Mouse (Mus musculus): ENCODE measurements around the gene Hsd17b7. TPM values are rescaled to one million over a fixed set of nuclear protein-coding genes. Genes with fewer than 3 reads are reported as not detected.

Gene Hsd17b7
- polyA plus RNA-seq, 1 experiment from 2014 or later = 11.8 TPM

DNA sequence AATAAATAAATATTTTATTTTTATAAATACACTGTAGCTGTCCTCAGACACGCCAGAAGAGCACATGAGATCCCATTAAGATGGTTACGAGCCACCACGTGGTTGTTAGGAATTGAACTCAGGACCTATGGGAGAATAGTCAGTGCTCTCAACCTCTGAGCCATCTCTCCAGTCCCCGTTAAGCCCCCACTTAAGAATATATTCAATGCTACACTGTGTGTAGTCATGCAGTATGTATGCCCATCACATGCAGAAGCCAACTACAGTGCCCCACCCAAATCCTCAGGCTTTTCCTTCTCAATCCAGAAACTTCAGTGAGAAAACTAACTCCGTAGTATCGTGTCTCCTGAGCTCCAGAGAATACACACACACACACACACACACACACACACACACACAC lies 59.4 kb downstream of the Hsd17b7 start:
- TF ChIP-seq EP300 (IDR thresholded peaks at IDR 0.05) = no peak
- no peak for TF ChIP-seq CTCF (IDR thresholded peaks at IDR 0.05)
- WGBS = 85% methylated on average over 6 of the region's 6 CpGs
- H3K27ac ChIP-seq (ENCODE audit: low read length) = no peak overlapping the region
- no peak for DNase-seq (ENCODE audit: low spot score)
- no peak overlapping the region for H3K9ac ChIP-seq (replicated peaks; ENCODE audit: low read depth)
- H3K4me3 ChIP-seq (ENCODE audit: low read depth, low read length) = no peak overlapping the region
- no peak overlapping the region for H3K4me2 ChIP-seq (replicated peaks; ENCODE audit: low read depth, low read length)
- ATAC-seq = no peak
- H3K36me3 ChIP-seq (ENCODE audit: insufficient read depth, low read length) = no peaks in the 10 kb centered on the region
- no peaks in the 10 kb centered on the region for H3K9me3 ChIP-seq (ENCODE audit: low read length)
- no peaks in the 10 kb centered on the region for H3K27me3 ChIP-seq (replicated peaks; ENCODE audit: insufficient read depth, low read length)
- H3K4me1 ChIP-seq (ENCODE audit: insufficient read depth, low read depth, low read length) = no peaks in the 10 kb centered on the region

DNA sequence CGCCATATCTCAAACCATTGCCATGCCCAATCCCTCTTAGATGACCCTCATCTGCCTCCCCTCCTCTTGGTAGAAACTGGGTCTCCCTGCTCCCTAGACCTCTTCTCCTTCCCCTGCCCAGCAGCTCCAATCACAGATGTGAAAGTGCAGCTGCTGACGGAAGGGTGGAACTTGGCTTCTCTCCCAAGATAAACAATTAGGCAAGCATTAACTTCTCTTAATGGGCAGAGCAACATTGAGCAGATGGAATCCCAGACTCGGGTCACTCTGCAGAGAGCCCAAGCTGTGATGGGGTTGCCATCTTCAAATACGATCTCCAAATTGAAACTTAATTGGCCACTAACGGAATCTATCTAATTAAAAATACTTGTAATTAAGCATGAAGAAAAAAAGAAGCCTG lies 59.9 kb downstream of the Hsd17b7 start:
- 62% methylated on average over 5 of the region's 5 CpGs for WGBS
- Histone ChIP-seq H3K9ac (replicated peaks; ENCODE audit: low read depth) (no peak overlapping the region), H3K4me1 (ENCODE audit: insufficient read depth, low read depth, low read length) (no peaks in the 10 kb centered on the region), H3K4me3 (ENCODE audit: low read depth, low read length) (no peak overlapping the region), H3K27ac (ENCODE audit: low read length) (no peak overlapping the region), H3K9me3 (ENCODE audit: low read length) (no peaks in the 10 kb centered on the region), H3K36me3 (ENCODE audit: insufficient read depth, low read length) (no peaks in the 10 kb centered on the region), H3K27me3 (replicated peaks; ENCODE audit: insufficient read depth, low read length) (no peaks in the 10 kb centered on the region), H3K4me2 (replicated peaks; ENCODE audit: low read depth, low read length) (no peak overlapping the region)
- peak; percentile 25 for DNase-seq (ENCODE audit: low spot score)
- TF ChIP-seq CTCF (IDR thresholded peaks at IDR 0.05) (no peak), EP300 (IDR thresholded peaks at IDR 0.05) (no peak)
- no peak for ATAC-seq

DNA sequence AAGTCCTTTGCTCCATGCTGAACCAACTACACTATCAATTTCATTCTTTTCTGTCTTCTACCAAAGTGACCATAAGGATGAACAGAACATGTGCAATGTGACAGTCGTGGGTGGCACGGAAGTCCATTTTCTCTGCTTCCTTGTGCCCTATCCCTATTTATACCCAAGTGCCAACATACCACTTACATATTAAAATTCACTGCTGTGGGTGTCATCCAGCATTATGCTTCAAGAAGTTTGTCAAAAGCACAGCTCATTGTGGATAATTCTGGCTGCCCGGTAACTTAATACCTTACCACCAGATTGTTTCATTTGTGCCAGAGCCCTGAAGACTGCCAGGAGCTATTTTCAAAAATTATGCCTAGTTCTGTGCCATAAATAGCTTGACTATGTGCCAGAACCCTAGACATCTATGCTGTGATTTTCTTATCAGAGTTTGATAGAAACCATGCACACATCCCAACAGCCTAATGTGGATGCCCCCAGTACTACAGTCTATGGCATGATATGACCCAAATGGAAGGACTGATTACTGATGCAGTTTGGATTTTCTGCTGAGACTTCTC lies 68.2 kb downstream of the Hsd17b7 start:
- Histone ChIP-seq H3K4me3 (ENCODE audit: low read depth, low read length) (no peak overlapping the region), H3K36me3 (ENCODE audit: insufficient read depth, low read length) (no peaks in the 10 kb centered on the region), H3K9ac (replicated peaks; ENCODE audit: low read depth) (no peak overlapping the region), H3K27me3 (replicated peaks; ENCODE audit: insufficient read depth, low read length) (no peaks in the 10 kb centered on the region), H3K4me2 (replicated peaks; ENCODE audit: low read depth, low read length) (no peak overlapping the region), H3K27ac (ENCODE audit: low read length) (no peak overlapping the region), H3K9me3 (ENCODE audit: low read length) (no peaks in the 10 kb centered on the region), H3K4me1 (ENCODE audit: insufficient read depth, low read depth, low read length) (no peaks in the 10 kb centered on the region)
- TF ChIP-seq CTCF (IDR thresholded peaks at IDR 0.05) (no peak), EP300 (IDR thresholded peaks at IDR 0.05) (no peak)
- 84% methylated on average over 3 of the region's 3 CpGs for WGBS
- DNase-seq (ENCODE audit: low spot score) (no peak), ATAC-seq (no peak)

Other genes starting within 250 kb of the Hsd17b7 start
- 15.0 and 16.3 TPM in 2 replicates for gene Rgs4, start 221.6 kb downstream of the Hsd17b7 start, polyA plus RNA-seq (2015; fragmentation: Nextera tagmentation; extraction: Ambion mirVana)
- gene Ccdc190, start 40.6 kb downstream of the Hsd17b7 start, polyA plus RNA-seq (2015; fragmentation: Nextera tagmentation; extraction: Ambion mirVana) = 0.25 TPM in 1 of 2 replicates, not detected in the other
- 20.6 and 23.7 TPM in 2 replicates for gene Ddr2, start 141.5 kb upstream of the Hsd17b7 start, polyA plus RNA-seq (2015; fragmentation: Nextera tagmentation; extraction: Ambion mirVana)
- gene Uap1, start 205.7 kb upstream of the Hsd17b7 start, polyA plus RNA-seq (2015; fragmentation: Nextera tagmentation; extraction: Ambion mirVana) = 50.6 and 53.2 TPM in 2 replicates
- gene Uhmk1, start 246.2 kb upstream of the Hsd17b7 start, polyA plus RNA-seq (2015; fragmentation: Nextera tagmentation; extraction: Ambion mirVana) = 4.8 and 5.2 TPM in 2 replicates

Data from lung, postnatal 0 days (tissue).